Mouse (Mus musculus) ZHBTc4 (cell line): Measurements from ENCODE around the gene Fdxacb1.

ENCODE experiments used
- DNase-seq: peaks from one replicate; pipeline ENCODE4 v3.0.0-alpha.2; 2011; ENCODE audit warnings: low read depth, low spot score

Gene Fdxacb1

GRCm38 (mm10) chr9:50746214-50746677 is 21.8 kb upstream of the Fdxacb1 start, which contains the start of gene 2310030G06Rik:
Gene 2310030G06Rik (minus strand): TSS chr9:50746536.
- peak; percentile 90 for DNase-seq

- DNase-seq: no peak
Observed at GRCm38 (mm10) chr9:50750706-50751105, 17.3 kb upstream of the Fdxacb1 start.

- no peak for DNase-seq
Observed at GRCm38 (mm10) chr9:50751323-50751722, 16.7 kb upstream of the Fdxacb1 start, which contains the start of gene Cryab. Gene Cryab (plus strand): TSS chr9:50751325.

- peak; percentile 37 for DNase-seq
Observed at GRCm38 (mm10) chr9:50752054-50752602, 15.9 kb upstream of the Fdxacb1 start, which contains the start of gene Hspb2. Gene Hspb2 (minus strand): TSS chr9:50752354.

GRCm38 (mm10) chr9:50752784-50753615 is 15.0 kb upstream of the Fdxacb1 start:
- peak; percentile 80 for DNase-seq

- DNase-seq: no peak
Observed at GRCm38 (mm10) chr9:50753947-50754346, 14.1 kb upstream of the Fdxacb1 start.

GRCm38 (mm10) chr9:50756711-50757110 is 11.3 kb upstream of the Fdxacb1 start:
- no peak for DNase-seq

GRCm38 (mm10) chr9:50761520-50762243 is 6.4 kb upstream of the Fdxacb1 start:
- no peak for DNase-seq

GRCm38 (mm10) chr9:50763331-50763730 is 4.7 kb upstream of the Fdxacb1 start:
- DNase-seq: no peak

GRCm38 (mm10) chr9:50767531-50768106 is 417 bp upstream of the Fdxacb1 start:
- peak; percentile 16 for DNase-seq

- DNase-seq: no peak
Observed at GRCm38 (mm10) chr9:50770011-50770410, 2.0 kb downstream of the Fdxacb1 start.

GRCm38 (mm10) chr9:50774026-50774462 is 6.0 kb downstream of the Fdxacb1 start:
- DNase-seq: no peak

- peak; percentile 87 for DNase-seq
Observed at GRCm38 (mm10) chr9:50774991-50775612, 7.1 kb downstream of the Fdxacb1 start, which contains the start of the genes Alg9 and 1110032A03Rik. Gene Alg9 (plus strand): TSS chr9:50775019. Gene 1110032A03Rik (minus strand): TSS chr9:50775520.

GRCm38 (mm10) chr9:50775662-50776126 is 7.7 kb downstream of the Fdxacb1 start:
- peak; percentile 51 for DNase-seq

GRCm38 (mm10) chr9:50776162-50776760 is 8.2 kb downstream of the Fdxacb1 start:
- peak; percentile 16 for DNase-seq

GRCm38 (mm10) chr9:50782155-50782554 is 14.1 kb downstream of the Fdxacb1 start:
- DNase-seq: peak; percentile 61

- no peak for DNase-seq
Observed at GRCm38 (mm10) chr9:50795266-50795665, 27.2 kb downstream of the Fdxacb1 start.

- DNase-seq: no peak
Observed at GRCm38 (mm10) chr9:50796776-50797175, 28.7 kb downstream of the Fdxacb1 start.

- no peak for DNase-seq
Observed at GRCm38 (mm10) chr9:50797641-50798040, 29.6 kb downstream of the Fdxacb1 start.

- DNase-seq: no peak
Observed at GRCm38 (mm10) chr9:50798368-50798767, 30.3 kb downstream of the Fdxacb1 start.
